Mouse (Mus musculus): ENCODE results near the gene Oser1.

Oser1 gene

DNA sequence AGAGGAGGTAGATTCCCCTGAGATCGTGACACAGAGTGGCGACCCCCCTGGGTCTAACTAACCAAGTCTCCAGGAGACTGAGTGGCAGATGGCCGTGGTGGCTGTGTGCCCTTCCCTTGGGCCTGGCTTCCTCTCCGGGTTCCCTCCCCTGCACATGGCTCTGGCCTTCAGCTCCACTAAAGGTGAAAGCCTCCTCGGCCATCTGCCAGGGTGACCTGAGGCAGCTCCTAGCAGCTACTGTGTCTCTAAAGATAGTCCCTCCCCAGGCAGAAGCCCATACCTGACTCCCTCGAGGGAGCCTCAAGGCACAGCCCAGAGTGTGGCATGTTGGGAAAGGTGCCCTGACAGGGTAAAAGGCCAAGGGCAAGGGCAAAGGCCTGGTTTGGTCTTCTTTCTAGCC lies 19.0 kb upstream of the Oser1 start:
- CTCF ChIA-PET = no interaction called here

DNA sequence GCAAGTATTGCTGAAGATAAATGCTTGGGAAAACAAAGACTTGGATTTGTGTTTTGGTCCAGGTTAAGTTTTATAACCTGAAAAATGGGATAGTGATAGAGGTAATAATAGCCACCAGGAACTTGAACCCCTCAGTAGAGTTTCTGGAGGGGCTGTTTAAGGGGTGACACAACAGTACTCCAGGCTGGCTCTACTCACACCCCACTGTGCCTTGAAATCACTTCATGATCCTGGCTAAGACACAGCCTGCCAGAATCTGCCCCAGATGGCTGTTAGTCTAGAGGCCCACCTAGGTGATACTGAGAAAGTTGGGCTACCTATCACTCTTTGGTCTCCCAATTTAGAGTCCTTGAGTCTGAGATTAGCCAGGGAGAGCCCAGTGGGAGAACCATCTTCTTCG lies 15.0 kb upstream of the Oser1 start:
- CTCF ChIA-PET = no interaction called here

- CTCF ChIA-PET = no interaction called here
Measured at GRCm38 (mm10) chr2:163438619-163439451, 14.3 kb upstream of the Oser1 start.

DNA sequence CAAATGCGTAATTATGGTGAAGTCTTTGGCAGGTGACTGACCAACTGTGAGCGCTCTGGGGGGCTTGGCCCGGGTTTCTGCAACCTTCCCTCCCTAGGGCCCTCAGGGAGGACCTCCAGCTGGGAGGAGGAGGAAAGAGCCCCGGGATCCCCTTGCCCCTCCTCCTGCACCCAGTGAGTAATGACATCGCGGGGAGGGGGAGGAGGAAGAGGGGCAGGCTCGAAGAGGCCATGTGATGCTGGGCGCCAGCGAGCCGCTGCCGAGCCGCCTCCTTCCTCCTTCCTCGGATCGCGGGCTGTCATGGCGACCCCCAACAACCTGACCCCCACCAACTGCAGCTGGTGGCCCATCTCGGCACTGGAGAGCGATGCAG lies 13.7 kb upstream of the Oser1 start, which contains the start of gene Gdap1l1:
Gdap1l1 (plus strand) TSS at position 231 of the 373 bp plus-strand sequence.
- CTCF ChIA-PET = no interaction called here

DNA sequence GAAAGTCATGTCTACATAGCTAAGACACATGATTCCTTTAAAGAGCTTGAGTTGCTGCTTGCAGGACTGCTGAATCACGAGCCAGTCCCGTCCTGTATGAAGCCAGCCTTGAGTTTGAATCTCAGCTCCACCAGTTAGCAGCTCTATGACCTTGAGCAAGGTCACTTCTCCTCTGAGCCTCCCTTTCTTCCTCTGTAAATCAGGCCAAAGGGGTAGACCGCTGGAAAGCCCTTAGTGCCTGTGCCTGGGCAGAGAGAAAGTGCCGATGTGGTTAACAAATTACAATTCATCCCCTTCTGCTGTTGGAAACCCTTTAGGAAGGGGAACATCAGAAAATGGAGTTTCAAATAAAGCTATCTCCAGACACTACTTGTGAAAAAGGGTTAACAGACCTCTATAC lies 13.3 kb upstream of the Oser1 start:
- CTCF ChIA-PET = no interaction called here

GRCm38 (mm10) chr2:163433971-163434370 lies 9.5 kb upstream of the Oser1 start:
- CTCF ChIA-PET = no interaction called here

DNA sequence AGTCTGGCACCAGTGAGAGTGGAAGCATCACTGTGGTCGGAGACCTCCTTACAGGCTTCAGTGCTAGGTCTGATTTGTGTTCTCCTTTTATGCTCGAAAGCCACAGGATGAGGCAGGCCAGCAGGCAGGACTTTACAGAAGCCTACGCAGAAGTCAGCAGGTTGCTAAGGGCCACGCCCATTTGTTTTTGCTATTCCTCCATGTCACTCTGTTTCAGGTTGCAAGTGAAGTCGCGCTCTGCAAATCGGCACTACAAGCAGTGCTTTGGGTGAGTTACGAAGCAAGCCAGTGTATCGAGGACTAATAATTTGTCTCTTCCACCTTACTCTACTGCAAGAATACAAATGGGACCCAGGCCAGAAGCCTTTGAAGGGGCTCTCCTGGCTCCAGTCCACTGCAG lies 6.8 kb upstream of the Oser1 start:
- CTCF ChIA-PET = no interaction called here

GRCm38 (mm10) chr2:163428346-163429011 lies 4.0 kb upstream of the Oser1 start:
- CTCF ChIA-PET = no interaction called here

DNA sequence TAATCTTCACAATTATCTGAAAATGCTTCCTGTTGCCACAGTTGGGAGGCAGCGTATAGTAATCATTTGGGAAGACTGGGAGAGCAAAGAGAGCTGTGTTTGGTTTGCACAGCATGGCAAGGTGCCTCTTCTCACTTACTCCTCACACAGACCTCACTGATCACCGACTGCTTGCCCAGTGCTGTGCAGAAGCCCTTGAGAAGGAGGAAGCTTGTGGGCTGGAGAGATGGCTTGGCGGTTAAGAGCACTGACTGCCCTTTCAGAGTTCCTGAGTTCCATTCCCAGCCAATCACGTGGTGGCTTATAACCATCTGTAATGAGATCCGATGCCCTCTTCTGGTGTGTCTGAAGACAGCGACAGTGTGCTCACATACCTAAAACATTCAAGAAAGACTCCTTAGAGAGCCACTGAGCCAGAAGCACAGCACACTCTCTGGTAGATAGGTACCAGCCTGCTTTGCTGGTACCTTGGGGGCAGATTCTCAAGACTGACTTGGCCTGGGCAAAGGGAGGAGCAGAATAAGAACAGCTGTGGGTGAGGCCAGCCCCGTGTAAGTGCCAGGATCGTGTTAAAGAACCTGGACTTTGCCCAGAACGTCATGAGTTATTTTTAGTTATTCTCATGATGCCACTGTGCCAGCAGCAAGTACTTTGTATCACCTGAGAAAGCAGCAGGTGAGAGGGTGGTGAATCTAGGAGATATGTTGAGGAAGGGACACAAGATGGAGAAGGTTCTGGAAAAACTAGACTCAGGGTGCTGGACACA lies 1.4 kb downstream of the Oser1 start:
- CTCF ChIA-PET = no interaction called here

DNA sequence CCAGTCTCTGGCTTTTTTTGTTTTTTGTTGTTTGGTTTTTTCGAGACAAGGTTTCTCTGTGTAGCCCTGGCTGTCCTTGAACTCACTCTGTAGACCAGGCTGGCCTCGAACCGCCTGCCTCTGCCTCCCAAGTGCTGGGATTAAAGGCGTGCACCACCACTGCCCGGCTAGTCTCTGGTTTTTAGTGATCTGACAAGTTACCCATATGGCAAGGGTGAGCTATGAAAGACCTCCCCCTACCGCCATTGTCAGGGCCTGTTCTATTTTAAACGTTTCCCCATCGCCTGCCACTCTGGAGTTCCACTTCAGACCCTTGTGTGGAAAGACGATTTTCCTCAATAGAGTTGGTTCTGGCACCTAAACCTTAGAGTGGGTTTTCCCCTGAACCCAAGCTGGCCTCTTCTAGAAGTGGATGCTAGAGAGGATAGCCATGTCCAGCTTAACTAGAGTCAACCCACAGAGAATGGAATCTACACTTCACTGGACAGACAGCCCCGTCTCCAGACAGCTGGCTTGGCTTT lies 4.1 kb downstream of the Oser1 start:
- CTCF ChIA-PET = no interaction called here

DNA sequence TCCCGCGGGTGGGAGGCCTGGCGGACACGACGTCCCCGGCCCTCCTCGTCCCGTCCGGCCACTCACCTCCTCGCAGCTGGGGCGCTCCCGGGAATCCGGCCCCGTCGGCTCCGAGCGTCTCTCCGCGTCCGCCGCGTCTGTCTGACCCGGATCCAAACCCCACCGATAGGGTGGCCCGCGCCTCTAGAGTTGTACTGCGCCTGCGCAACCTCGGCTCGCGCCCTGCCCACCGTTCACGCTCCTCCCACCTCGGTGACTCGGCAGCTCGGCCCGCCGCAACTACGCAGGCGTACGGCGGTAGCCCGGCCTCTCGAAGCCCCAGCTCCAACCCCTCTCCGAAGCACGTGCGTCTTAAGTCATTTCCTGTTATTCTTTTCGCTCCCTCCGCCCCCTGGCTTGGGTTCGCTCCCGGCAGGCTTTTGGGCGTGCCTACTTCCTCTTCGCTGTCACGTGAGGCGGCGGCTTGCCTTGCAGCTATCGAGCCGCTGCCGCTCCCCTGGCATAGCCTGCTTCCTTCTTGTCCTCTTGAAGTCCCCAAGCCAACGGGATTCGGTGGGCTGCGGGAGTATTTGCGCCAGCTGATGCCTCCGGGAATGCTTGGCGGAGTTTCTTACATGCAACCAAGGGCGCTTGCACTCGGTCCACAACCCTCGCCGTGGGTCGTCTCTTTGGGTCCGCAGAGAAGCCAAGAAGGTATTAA lies 5.0 kb downstream of the Oser1 start:
- CTCF ChIA-PET = interaction anchor here (0.7 kb wide), 1 partner anchor 17 kb away, joined by 5 read pairs; no protein-coding TSS in a partner anchor

DNA sequence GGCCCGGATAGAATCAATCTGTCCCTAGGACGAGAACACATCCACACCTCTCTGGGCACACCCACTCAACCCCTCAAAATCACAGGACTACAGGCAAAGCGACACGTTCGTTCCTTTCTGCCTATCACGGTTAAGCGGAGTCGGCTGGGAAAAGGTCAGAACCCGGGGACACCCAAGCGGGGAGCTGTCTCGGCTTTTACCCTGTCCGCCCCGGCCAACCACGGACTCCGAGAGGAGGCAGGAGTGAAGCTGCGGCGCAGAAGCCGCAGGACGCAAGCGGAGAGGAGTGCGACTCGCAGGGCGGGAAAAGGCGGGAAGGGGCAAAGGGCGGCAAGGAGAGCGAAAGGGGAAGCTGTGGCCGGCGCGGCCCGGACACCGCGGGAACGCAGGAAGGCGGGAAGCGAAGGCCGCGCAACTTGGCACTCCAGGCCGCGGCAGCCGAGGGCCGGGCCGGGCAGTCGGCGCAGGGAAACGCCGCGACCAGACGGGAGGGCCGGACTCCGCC lies 5.6 kb downstream of the Oser1 start:
- CTCF ChIA-PET = no interaction called here

- CTCF ChIA-PET = interaction anchor here (0.6 kb wide), 2 partner anchors 16 to 30 kb away, joined by 3 to 4 read pairs; no protein-coding TSS in a partner anchor
Measured at GRCm38 (mm10) chr2:163417830-163418229, 6.7 kb downstream of the Oser1 start.

GRCm38 (mm10) chr2:163417026-163417425 lies 7.5 kb downstream of the Oser1 start:
- CTCF ChIA-PET = interaction anchor here (0.6 kb wide), 2 partner anchors 16 to 31 kb away, joined by 3 to 4 read pairs; no protein-coding TSS in a partner anchor

- CTCF ChIA-PET = no interaction called here
Measured at GRCm38 (mm10) chr2:163412846-163413590, 11.5 kb downstream of the Oser1 start.

DNA sequence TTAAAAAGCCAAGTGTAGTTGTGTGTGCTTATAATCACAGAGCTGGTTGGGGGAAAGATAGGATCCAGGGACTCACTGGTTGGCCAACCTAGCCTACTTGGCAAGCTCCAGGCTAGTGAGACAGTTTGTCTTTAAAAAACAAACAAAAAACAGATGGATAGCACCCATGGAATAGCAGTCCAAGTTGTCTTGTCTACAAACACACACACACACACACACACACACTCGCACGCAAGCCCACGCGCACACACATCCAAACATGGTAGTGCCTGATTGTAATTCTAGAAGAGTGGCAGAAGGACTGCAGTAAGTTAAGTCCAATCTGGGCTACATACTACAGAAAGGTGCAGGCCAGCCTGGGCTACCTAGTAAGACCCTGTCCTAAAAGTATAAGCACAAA lies 12.1 kb downstream of the Oser1 start:
- CTCF ChIA-PET = no interaction called here

GRCm38 (mm10) chr2:163411840-163412239 lies 12.7 kb downstream of the Oser1 start:
- CTCF ChIA-PET = interaction anchor here (0.6 kb wide), 1 partner anchor 12 kb away, joined by 4 read pairs; no protein-coding TSS in a partner anchor

DNA sequence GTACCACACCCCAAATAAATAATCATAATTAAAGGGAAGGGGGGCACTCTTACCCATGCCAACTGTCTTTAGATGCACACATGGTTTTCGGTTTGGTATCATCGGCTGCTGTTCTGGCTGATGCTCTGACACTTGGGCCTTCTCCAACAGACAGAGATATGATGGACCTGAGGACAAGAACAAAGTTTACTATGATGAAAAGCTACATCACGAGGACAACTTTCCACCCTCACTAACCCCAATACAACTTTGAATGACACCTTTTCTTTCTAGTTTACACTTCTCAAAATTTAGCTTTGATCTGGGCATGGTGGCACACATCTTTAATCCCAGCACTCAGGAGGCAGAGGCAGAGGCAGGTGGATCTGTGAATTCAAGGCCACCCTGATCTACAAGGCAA lies 13.2 kb downstream of the Oser1 start:
- CTCF ChIA-PET = interaction anchor here (0.6 kb wide), 1 partner anchor 12 kb away, joined by 4 read pairs; no protein-coding TSS in a partner anchor

DNA sequence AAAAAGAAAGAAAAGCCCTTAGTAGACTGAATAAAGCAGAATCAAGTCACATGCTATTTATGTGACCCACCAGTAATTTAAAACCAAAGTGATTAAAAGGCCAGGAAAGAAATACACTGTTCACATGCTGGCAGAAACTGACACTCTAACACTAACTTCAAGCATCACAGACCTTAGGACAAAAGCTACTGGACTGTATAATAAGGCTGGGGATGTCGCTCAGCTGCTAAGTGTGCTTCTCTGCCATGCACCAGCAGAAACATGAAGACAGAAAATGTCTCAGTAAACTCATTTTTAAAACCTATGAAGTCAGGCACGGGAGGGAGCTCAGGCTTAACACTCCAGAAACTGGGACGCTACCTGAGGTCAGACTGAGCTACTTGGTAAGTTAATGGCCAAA lies 14.3 kb downstream of the Oser1 start:
- CTCF ChIA-PET = no interaction called here

DNA sequence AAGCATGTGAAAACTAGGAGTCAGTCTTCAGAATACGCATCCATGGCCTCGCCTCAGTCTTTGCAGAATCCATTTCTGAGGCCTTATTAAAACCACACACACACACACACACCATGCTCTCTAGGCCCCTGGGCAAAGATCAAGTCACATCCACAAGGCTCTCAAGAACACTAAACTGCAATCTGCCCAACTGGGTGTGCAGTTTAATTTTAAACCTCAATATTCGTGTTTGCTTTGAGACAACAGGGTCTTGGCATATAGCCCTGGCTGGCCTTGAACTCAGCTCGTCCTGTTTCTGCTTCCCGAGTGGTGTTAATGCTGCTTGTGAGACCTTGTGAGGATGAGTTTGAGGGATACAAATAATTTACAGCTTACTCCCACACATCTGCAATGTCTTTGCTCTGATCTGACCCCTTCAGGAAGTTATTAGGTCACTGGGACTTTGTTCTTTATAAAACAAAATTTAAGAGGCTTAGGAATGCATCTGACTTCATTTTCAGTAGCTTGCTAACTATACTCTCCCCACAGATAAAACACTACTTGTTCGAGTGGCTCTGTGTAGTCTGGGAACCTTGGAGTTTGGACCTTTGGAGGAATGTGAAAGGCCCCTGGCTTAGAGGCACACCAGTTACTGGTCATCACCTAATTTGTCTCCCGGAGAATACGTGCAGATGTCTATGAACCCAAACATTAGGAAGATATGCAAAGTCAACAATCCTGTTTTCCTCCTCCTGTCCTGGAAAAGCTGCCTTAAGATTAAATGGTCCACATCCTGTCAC lies 20.3 kb downstream of the Oser1 start:
- CTCF ChIA-PET = no interaction called here

Measured in spleen, embryonic (tissue).